Mouse (Mus musculus) small intestine, adult 2 months (tissue): ENCODE results near the gene Noc3l. TPM values are rescaled to one million over a fixed set of nuclear protein-coding genes. Genes with fewer than 3 reads are reported as not detected.

Experiments
- H3K27ac ChIP-seq: fragments of 200-500 bp; 2 replicates; pipeline ENCODE4 v1.5.1; 2012; ENCODE audit warnings: low read depth, low read length, control low read depth, inconsistent platforms; ENCODE audit not compliant: insufficient read depth
- H3K27me3 ChIP-seq: fragments of 200-500 bp; 2 replicates; pipeline ENCODE4 v1.6.1; 2012; ENCODE audit warnings: mild to moderate bottlenecking, moderate library complexity, low read length, inconsistent platforms; ENCODE audit not compliant: control insufficient read depth, insufficient read depth
- H3K36me3 ChIP-seq: fragments of 200-500 bp; 2 replicates; pipeline ENCODE4 v1.6.1; 2012; ENCODE audit warnings: mild to moderate bottlenecking, low read length, control low read depth, inconsistent platforms; ENCODE audit not compliant: control insufficient read depth, insufficient read depth
- H3K4me1 ChIP-seq: fragments of 200-500 bp; 2 replicates; pipeline ENCODE4 v1.6.1; 2012; ENCODE audit warnings: low read length, inconsistent platforms, mixed read lengths; ENCODE audit not compliant: control insufficient read depth, insufficient read depth, insufficient read length
- H3K4me3 ChIP-seq: fragments of 200-500 bp; 2 replicates; pipeline ENCODE4 v1.5.1; 2012; ENCODE audit warnings: low read depth, mild to moderate bottlenecking, control low read depth, inconsistent platforms, low read length, moderate library complexity
- CTCF ChIP-seq: fragments of 200-500 bp; IDR thresholded peaks from 2 replicates; pipeline ENCODE4 v1.5.1; 2012; ENCODE audit warnings: low read depth, mild to moderate bottlenecking, control low read depth, inconsistent platforms, low read length, moderate library complexity, mixed read lengths; ENCODE audit not compliant: insufficient replicate concordance, insufficient read length; ENCODE audit errors: extremely low read depth
- POLR2A ChIP-seq: fragments of 200-500 bp; IDR thresholded peaks from 2 replicates; pipeline ENCODE4 v1.6.1; 2012; ENCODE audit warnings: low read depth, mild to moderate bottlenecking, control low read depth, inconsistent platforms, low read length, moderate library complexity
- WGBS: fragments of 180-500 bp; shearing (Covaris S2); methylation state at CpG from one replicate; pipeline ENCODE4 v1.1.7; 2018; 5-methylcytosine and 5-hydroxymethylcytosine counted together
- polyA plus RNA-seq: library from polyadenylated mRNA; depleted of rRNA; stranded (reverse); fragments of >200 nt; gene quantifications from 2 replicates; pipeline ENCODE4 v1.2.3, GENCODE M21; 2012; rRNA removed

The Noc3l gene
- polyA plus RNA-seq, 1 experiment: 0.94 TPM

- TF ChIP-seq CTCF (no peak), POLR2A (no peak)
- Histone ChIP-seq H3K27ac (no peak overlapping the region), H3K36me3 (peaks cover 5% of the 10 kb centered on the region; the same call in 1 of the 2 replicates), H3K4me1 (no peaks in the 10 kb centered on the region), H3K27me3 (no peaks in the 10 kb centered on the region), H3K4me3 (no peak overlapping the region)
- WGBS: 67% methylated on average over 7 of the region's 7 CpGs
Observed at GRCm38 (mm10) chr19:38758685-38759472, 60.2 kb downstream of the Noc3l start.

GRCm38 (mm10) chr19:38758056-38758455, 61.0 kb downstream of the Noc3l start:
- H3K4me1 ChIP-seq: no peaks in the 10 kb centered on the region
- no peak for TF ChIP-seq CTCF
- TF ChIP-seq POLR2A: no peak
- H3K27me3 ChIP-seq: no peaks in the 10 kb centered on the region
- H3K36me3 ChIP-seq: peaks cover 5% of the 10 kb centered on the region; the same call in 1 of the 2 replicates
- no peak overlapping the region for H3K27ac ChIP-seq
- H3K4me3 ChIP-seq: no peak overlapping the region
- WGBS: 79% methylated on average over 5 of the region's 5 CpGs

GRCm38 (mm10) chr19:38757161-38757560, 61.9 kb downstream of the Noc3l start:
- no peaks in the 10 kb centered on the region for H3K27me3 ChIP-seq

GRCm38 (mm10) chr19:38750192-38750591, 68.8 kb downstream of the Noc3l start:
- no peaks in the 10 kb centered on the region for H3K27me3 ChIP-seq
- peaks cover 10% of the 10 kb centered on the region for H3K36me3 ChIP-seq
- H3K4me1 ChIP-seq: no peaks in the 10 kb centered on the region
- no peak for TF ChIP-seq POLR2A
- TF ChIP-seq CTCF: no peak
- H3K4me3 ChIP-seq: no peak overlapping the region
- no peak overlapping the region for H3K27ac ChIP-seq
- WGBS: 45% methylated on average over 4 of the region's 4 CpGs

More at GRCm38 (mm10) chr19:38757161-38757560, 61.9 kb downstream of the Noc3l start:
- 86% methylated on average over 3 of the region's 3 CpGs for WGBS
- Histone ChIP-seq H3K36me3 (peaks cover 5% of the 10 kb centered on the region; the same call in 1 of the 2 replicates), H3K4me3 (no peak overlapping the region), H3K27ac (no peak overlapping the region), H3K4me1 (no peaks in the 10 kb centered on the region)
- TF ChIP-seq POLR2A (no peak), CTCF (no peak)

- Histone ChIP-seq H3K4me1 (no peaks in the 10 kb centered on the region), H3K27ac (no peak overlapping the region), H3K4me3 (no peak overlapping the region), H3K27me3 (no peaks in the 10 kb centered on the region), H3K36me3 (peaks cover 11% of the 10 kb centered on the region)
- no peak for TF ChIP-seq POLR2A
- no peak for TF ChIP-seq CTCF
- 48% methylated on average over 6 of the region's 6 CpGs for WGBS
Observed at GRCm38 (mm10) chr19:38746492-38747014, 72.5 kb downstream of the Noc3l start.

DNA sequence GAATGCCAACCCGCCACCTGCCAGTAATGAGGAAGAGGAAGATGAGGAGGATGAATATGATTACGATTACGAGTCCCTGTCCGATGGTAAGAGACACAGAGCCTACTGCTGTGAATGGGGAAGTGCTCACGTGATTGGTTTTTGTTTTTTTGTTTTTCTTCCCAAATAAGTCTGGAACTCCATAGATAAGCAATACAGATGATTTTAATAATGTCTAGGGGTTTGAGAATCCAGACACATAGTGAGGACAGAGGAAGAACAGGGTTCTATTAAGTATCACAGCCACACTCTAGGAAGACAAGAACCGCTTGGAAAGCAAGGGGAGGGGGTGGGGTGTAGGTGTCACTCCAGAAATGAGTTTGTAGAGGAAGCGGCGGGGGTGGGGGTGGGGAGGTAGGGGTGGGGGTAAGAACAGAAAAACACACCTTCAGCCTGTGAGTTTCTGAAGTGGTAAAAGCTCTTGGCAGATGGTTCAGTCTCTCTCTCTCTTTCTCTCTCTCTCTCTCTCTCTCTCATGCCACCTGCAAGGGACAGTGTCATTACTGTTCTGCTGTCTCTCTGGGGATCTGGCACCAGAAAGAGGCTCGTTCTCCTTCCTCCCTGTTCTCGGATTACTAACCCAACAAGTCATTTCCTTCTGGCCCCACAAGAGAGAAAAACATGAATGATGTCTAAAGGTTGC, 73.1 kb downstream of the Noc3l start:
- Histone ChIP-seq H3K27ac (no peak overlapping the region), H3K27me3 (no peaks in the 10 kb centered on the region), H3K4me1 (no peaks in the 10 kb centered on the region), H3K4me3 (no peak overlapping the region), H3K36me3 (peaks cover 13% of the 10 kb centered on the region)
- 52% methylated on average over 10 of the region's 10 CpGs for WGBS
- TF ChIP-seq CTCF: no peak
- TF ChIP-seq POLR2A: no peak

DNA sequence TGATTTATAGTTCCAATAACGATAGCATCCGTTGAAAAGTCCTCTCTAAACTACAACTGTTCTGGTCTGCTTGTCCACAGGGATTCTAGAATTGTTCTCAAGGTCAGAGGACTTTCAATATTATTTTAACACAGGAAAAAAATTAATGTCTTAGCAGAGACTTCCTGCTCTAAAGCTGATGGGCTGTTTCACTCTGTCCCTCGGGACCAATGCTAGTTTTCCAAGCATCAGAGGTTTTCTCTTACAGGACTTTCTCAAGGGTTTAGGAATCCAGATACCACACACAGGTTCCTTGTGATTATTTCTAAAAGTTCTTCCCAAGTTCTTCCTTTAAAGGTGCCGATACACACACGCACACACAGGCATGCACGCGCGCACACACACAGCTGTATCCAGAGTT, 74.5 kb downstream of the Noc3l start:
- no peak for TF ChIP-seq POLR2A
- no peak for TF ChIP-seq CTCF

More for the DNA sequence above, 74.5 kb downstream of the Noc3l start:
- H3K27me3 ChIP-seq: no peaks in the 10 kb centered on the region
- peaks cover 11% of the 10 kb centered on the region for H3K36me3 ChIP-seq
- 86% methylated on average over 8 of the region's 8 CpGs for WGBS
- H3K27ac ChIP-seq: no peak overlapping the region
- H3K4me1 ChIP-seq: no peaks in the 10 kb centered on the region
- no peak overlapping the region for H3K4me3 ChIP-seq

Other genes with a start within 250 kb of the Noc3l start
- 1.5 and 3.4 TPM in 2 replicates for gene Tbc1d12, start 17.3 kb upstream of the Noc3l start, polyA plus RNA-seq
- 0.18 and 0.82 TPM in 2 replicates for gene Hells, start 111.7 kb upstream of the Noc3l start, polyA plus RNA-seq
- gene Cyp2c55, start 187.8 kb upstream of the Noc3l start, polyA plus RNA-seq: 13.4 and 16.3 TPM in 2 replicates
- gene Cyp2c65, start 241.8 kb upstream of the Noc3l start, polyA plus RNA-seq: 52.8 and 87.8 TPM in 2 replicates